ENCODE assay signal across 19 mouse cellular contexts in genomic region chr15:98149166-98149602, GRCm38 (mm10). TPM values are rescaled to one million over a fixed set of nuclear protein-coding genes. Genes with fewer than 3 reads are reported as not detected.
DNase-seq lines count a peak whose midpoint lies in the region; ATAC-seq and TF ChIP-seq lines count a peak whose summit lies in the region.
"Had no signal": no experiment of that assay in that cellular context is flagged by ENCODE, and none has a peak within 500 bp of the region (broad histone marks: within the 10 kb centered on the region; RNA-seq: fewer than 3 reads in every experiment).

No protein-coding gene starts in this region.

- peaks cover 6% of the 10 kb centered on the region; the same call in 1 of the 2 replicates for H3K4me1 ChIP-seq in embryonic facial prominence, embryonic 14.5 days (ENCODE audit: control insufficient read depth, insufficient read depth, low read length)
- H3K4me1 ChIP-seq in embryonic facial prominence, embryonic 10.5 days = peaks cover 23% of the 10 kb centered on the region
- peaks cover 7% of the 10 kb centered on the region; the same call in 1 of the 2 replicates for H3K4me1 ChIP-seq in lung, postnatal 0 days (ENCODE audit: insufficient read depth, low read depth, low read length)
- H3K4me1 ChIP-seq in lung, adult 2 months (ENCODE audit: control insufficient read depth, insufficient read depth, low read length) = peaks cover 8% of the 10 kb centered on the region
- peaks cover 21% of the 10 kb centered on the region for H3K4me1 ChIP-seq in heart, embryonic 12.5 days (replicated peaks)

- no peak overlapping the region for H3K4me2 ChIP-seq in embryonic facial prominence, embryonic 14.5 days (ENCODE audit: low read depth, low read length)
- H3K4me2 ChIP-seq in lung, postnatal 0 days (replicated peaks; ENCODE audit: low read depth, low read length) = no peak overlapping the region
- H3K4me2 ChIP-seq in heart, embryonic 12.5 days = peak overlapping the region; percentile 40
- H3K4me2 ChIP-seq: lung, embryonic 15.5 days had no signal

- WGBS in embryonic facial prominence, embryonic 14.5 days = 49% methylated on average over 10 of the region's 10 CpGs
- WGBS in embryonic facial prominence, embryonic 10.5 days = 78% methylated on average over 10 of the region's 10 CpGs
- WGBS in lung, postnatal 0 days = 38% methylated on average over 10 of the region's 10 CpGs
- WGBS in lung, adult 2 months = 48% methylated on average over 10 of the region's 10 CpGs
- WGBS in heart, embryonic 12.5 days = 32% methylated on average over 10 of the region's 10 CpGs

- DNase-seq in embryonic facial prominence, embryonic 14.5 days (ENCODE audit: low spot score) = peak; percentile 35
- DNase-seq in embryonic facial prominence, embryonic 10.5 days (ENCODE audit: low spot score) = no peak
- peak; percentile 27 for DNase-seq in lung, postnatal 0 days (ENCODE audit: low spot score)
- DNase-seq in lung, adult 2 months = no peak
- DNase-seq in heart, postnatal 4 days = peak; percentile 72
- DNase-seq in urinary bladder, postnatal 25 days (ENCODE audit: low spot score) = no peak
- no peak for DNase-seq in urinary bladder, adult 18-20 months (ENCODE audit: low spot score in 2 of 2)
- DNase-seq: kidney, postnatal 14 days; thymus, postnatal 14 days had no signal

- no peaks in the 10 kb centered on the region for H3K36me3 ChIP-seq in embryonic facial prominence, embryonic 14.5 days (ENCODE audit: control insufficient read depth, insufficient read depth, low read length)
- H3K36me3 ChIP-seq in embryonic facial prominence, embryonic 10.5 days (replicated peaks) = no peaks in the 10 kb centered on the region
- no peaks in the 10 kb centered on the region for H3K36me3 ChIP-seq in lung, postnatal 0 days (ENCODE audit: insufficient read depth, low read length)
- H3K36me3 ChIP-seq in heart, embryonic 12.5 days = no peaks in the 10 kb centered on the region
- H3K36me3 ChIP-seq: lung, embryonic 15.5 days had no signal

- no peaks in the 10 kb centered on the region for H3K9me3 ChIP-seq in embryonic facial prominence, embryonic 14.5 days (ENCODE audit: control insufficient read depth, low read length)
- no peaks in the 10 kb centered on the region for H3K9me3 ChIP-seq in embryonic facial prominence, embryonic 10.5 days
- H3K9me3 ChIP-seq in lung, postnatal 0 days (ENCODE audit: low read length) = no peaks in the 10 kb centered on the region
- H3K9me3 ChIP-seq in heart, embryonic 12.5 days (replicated peaks) = no peaks in the 10 kb centered on the region
- H3K9me3 ChIP-seq: lung, embryonic 15.5 days had no signal

- H3K9ac ChIP-seq in embryonic facial prominence, embryonic 14.5 days (ENCODE audit: low read depth, low read length) = no peak overlapping the region
- H3K9ac ChIP-seq in lung, postnatal 0 days (replicated peaks; ENCODE audit: low read depth) = no peak overlapping the region
- H3K9ac ChIP-seq in heart, embryonic 12.5 days = no peak overlapping the region
- H3K9ac ChIP-seq: lung, embryonic 15.5 days had no signal

- no peak overlapping the region for H3K27ac ChIP-seq in embryonic facial prominence, embryonic 14.5 days (replicated peaks; ENCODE audit: low read depth, low read length)
- H3K27ac ChIP-seq in embryonic facial prominence, embryonic 10.5 days (replicated peaks) = no peak overlapping the region
- H3K27ac ChIP-seq in lung, postnatal 0 days (ENCODE audit: low read length) = no peak overlapping the region
- peak overlapping the region; percentile 98 for H3K27ac ChIP-seq in heart, embryonic 12.5 days (ENCODE audit: poor library complexity, severe bottlenecking)
- H3K27ac ChIP-seq: lung, embryonic 15.5 days; stomach, postnatal 0 days had no signal

- TF ChIP-seq CTCF in lung, postnatal 0 days (IDR thresholded peaks at IDR 0.05) = no peak
- no peak for TF ChIP-seq CTCF in lung, adult 2 months (IDR thresholded peaks at IDR 0.05; ENCODE audit: insufficient read depth, low read length)

- TF ChIP-seq EP300 in lung, postnatal 0 days (IDR thresholded peaks at IDR 0.05) = no peak

- no peak overlapping the region for H3K4me3 ChIP-seq in embryonic facial prominence, embryonic 14.5 days (ENCODE audit: low read depth, low read length)
- no peak overlapping the region for H3K4me3 ChIP-seq in embryonic facial prominence, embryonic 10.5 days
- no peak overlapping the region for H3K4me3 ChIP-seq in lung, postnatal 0 days (ENCODE audit: low read depth, low read length)
- no peak overlapping the region for H3K4me3 ChIP-seq in lung, adult 2 months (replicated peaks; ENCODE audit: extremely low read depth, low read depth, low read length)
- no peak overlapping the region for H3K4me3 ChIP-seq in heart, embryonic 12.5 days
- H3K4me3 ChIP-seq: lung, embryonic 15.5 days had no signal

- TF ChIP-seq POLR2A in lung, adult 2 months (IDR thresholded peaks at IDR 0.05; ENCODE audit: borderline replicate concordance, extremely low read depth, low read depth, low read length) = no peak

- no peak; the same call in 1 of the 2 replicates for ATAC-seq in embryonic facial prominence, embryonic 14.5 days (ENCODE audit: low read depth)
- ATAC-seq in lung, postnatal 0 days = no peak
- peak; percentile 70 for ATAC-seq in heart, embryonic 12.5 days (ENCODE audit: insufficient number of reproducible peaks, low FRiP score)
- ATAC-seq: Patski had no signal

- no peaks in the 10 kb centered on the region for H3K27me3 ChIP-seq in embryonic facial prominence, embryonic 14.5 days (replicated peaks; ENCODE audit: control insufficient read depth, insufficient read depth, low read length)
- H3K27me3 ChIP-seq in embryonic facial prominence, embryonic 10.5 days (replicated peaks; ENCODE audit: low read depth, poor library complexity, severe bottlenecking) = no peaks in the 10 kb centered on the region
- H3K27me3 ChIP-seq in lung, postnatal 0 days (replicated peaks; ENCODE audit: insufficient read depth, low read length) = no peaks in the 10 kb centered on the region
- no peaks in the 10 kb centered on the region for H3K27me3 ChIP-seq in heart, embryonic 12.5 days (replicated peaks)
- H3K27me3 ChIP-seq: lung, embryonic 15.5 days; Patski had no signal

RNA-seq across cellular contexts. Expression of gene Asb8, which starts 16.2 kb away (rescaled TPM):
- polyA plus RNA-seq in embryonic facial prominence, embryonic 14.5 days (2014; fragmentation: Nextera tagmentation; extraction: Ambion mirVana) = 58.4 and 62.5 TPM in 2 replicates
- 38.0 and 43.2 TPM in 2 replicates for polyA plus RNA-seq in embryonic facial prominence, embryonic 10.5 days (2016; fragmentation: Nextera tagmentation; extraction: Ambion mirVana)
- 40.3 and 42.3 TPM in 2 replicates for polyA plus RNA-seq in lung, postnatal 0 days (2015; fragmentation: Nextera tagmentation; extraction: Ambion mirVana)
- polyA plus RNA-seq in lung, adult 2 months (2012; rRNA removed) = 32.0 and 40.0 TPM in 2 replicates
- polyA plus RNA-seq in heart, embryonic 12.5 days (2016; fragmentation: Nextera tagmentation; extraction: Ambion mirVana) = 76.2 and 78.9 TPM in 2 replicates
- 100 to 1,000 TPM in 1 of 2 experiments, 10 to 100 TPM in 1; 97.9 to 103 TPM for total RNA-seq in heart, postnatal 4 days (2021)

RNA-seq across cellular contexts. Expression of gene Ccdc184, which starts 17.8 kb away (rescaled TPM):
- polyA plus RNA-seq in embryonic facial prominence, embryonic 14.5 days (2014; fragmentation: Nextera tagmentation; extraction: Ambion mirVana) = 2.0 and 2.5 TPM in 2 replicates
- 2.1 and 2.5 TPM in 2 replicates for polyA plus RNA-seq in embryonic facial prominence, embryonic 10.5 days (2016; fragmentation: Nextera tagmentation; extraction: Ambion mirVana)
- polyA plus RNA-seq in lung, postnatal 0 days (2015; fragmentation: Nextera tagmentation; extraction: Ambion mirVana) = 0.04 and 0.07 TPM in 2 replicates
- 4.9 and 5.0 TPM in 2 replicates for polyA plus RNA-seq in lung, adult 2 months (2012; rRNA removed)
- 1.4 TPM in 2 replicates for polyA plus RNA-seq in heart, embryonic 12.5 days (2016; fragmentation: Nextera tagmentation; extraction: Ambion mirVana)
- total RNA-seq in heart, postnatal 4 days (2021) = under 1 TPM; 0.74 to 0.92 TPM
- total RNA-seq: liver, adult 2 months had no signal
- polyA plus RNA-seq: liver, adult 2 months; Patski had no signal

RNA-seq across cellular contexts. Expression of gene Olfr288, which starts 46.2 kb away (rescaled TPM):
- polyA plus RNA-seq in embryonic facial prominence, embryonic 14.5 days (2014; fragmentation: Nextera tagmentation; extraction: Ambion mirVana) = not detected in 2 replicates
- polyA plus RNA-seq in embryonic facial prominence, embryonic 10.5 days (2016; fragmentation: Nextera tagmentation; extraction: Ambion mirVana) = not detected in 2 replicates
- not detected in 2 replicates for polyA plus RNA-seq in lung, postnatal 0 days (2015; fragmentation: Nextera tagmentation; extraction: Ambion mirVana)
- not detected in 2 replicates for polyA plus RNA-seq in lung, adult 2 months (2012; rRNA removed)
- not detected in 2 replicates for polyA plus RNA-seq in heart, embryonic 12.5 days (2016; fragmentation: Nextera tagmentation; extraction: Ambion mirVana)
- not detected for total RNA-seq in heart, postnatal 4 days (2021)
- total RNA-seq: adrenal gland, postnatal 4 days; hematopoietic stem cell, adult 5-6 weeks; layer of hippocampus, postnatal 25 days; liver, adult 2 months had no signal
- polyA plus RNA-seq: embryonic facial prominence, embryonic 11.5 days; liver, adult 2 months; lung, embryonic 15.5 days; Patski; spleen, adult 2 months; stomach, postnatal 0 days had no signal

RNA-seq across cellular contexts. Expression of gene Senp1, which starts 55.6 kb away (rescaled TPM):
- 27.2 and 29.4 TPM in 2 replicates for polyA plus RNA-seq in embryonic facial prominence, embryonic 14.5 days (2014; fragmentation: Nextera tagmentation; extraction: Ambion mirVana)
- 46.6 and 47.3 TPM in 2 replicates for polyA plus RNA-seq in embryonic facial prominence, embryonic 10.5 days (2016; fragmentation: Nextera tagmentation; extraction: Ambion mirVana)
- 9.2 and 10.2 TPM in 2 replicates for polyA plus RNA-seq in lung, postnatal 0 days (2015; fragmentation: Nextera tagmentation; extraction: Ambion mirVana)
- 8.7 and 13.1 TPM in 2 replicates for polyA plus RNA-seq in lung, adult 2 months (2012; rRNA removed)
- 26.9 and 30.1 TPM in 2 replicates for polyA plus RNA-seq in heart, embryonic 12.5 days (2016; fragmentation: Nextera tagmentation; extraction: Ambion mirVana)
- total RNA-seq in heart, postnatal 4 days (2021) = 10 to 100 TPM; 23.5 to 27.2 TPM

RNA-seq across cellular contexts. Expression of gene Pfkm, which starts 56.8 kb away (rescaled TPM):
- polyA plus RNA-seq in embryonic facial prominence, embryonic 14.5 days (2014; fragmentation: Nextera tagmentation; extraction: Ambion mirVana) = 62.2 and 69.6 TPM in 2 replicates
- polyA plus RNA-seq in embryonic facial prominence, embryonic 10.5 days (2016; fragmentation: Nextera tagmentation; extraction: Ambion mirVana) = 36.6 and 39.8 TPM in 2 replicates
- polyA plus RNA-seq in lung, postnatal 0 days (2015; fragmentation: Nextera tagmentation; extraction: Ambion mirVana) = 12.8 and 15.5 TPM in 2 replicates
- polyA plus RNA-seq in lung, adult 2 months (2012; rRNA removed) = 19.8 and 54.0 TPM in 2 replicates
- 80.3 and 82.2 TPM in 2 replicates for polyA plus RNA-seq in heart, embryonic 12.5 days (2016; fragmentation: Nextera tagmentation; extraction: Ambion mirVana)
- total RNA-seq in heart, postnatal 4 days (2021) = 100 to 1,000 TPM; 413 to 425 TPM

Comparison
In these comparisons a context has a peak if more than half of its experiments do, and no peak if none do; other contexts are left out.
1. DNase-seq: peak in embryonic facial prominence, embryonic 14.5 days (single experiment), lung, postnatal 0 days (single experiment) and heart, postnatal 4 days (single experiment); none in embryonic facial prominence, embryonic 10.5 days (single experiment), lung, adult 2 months (single experiment), urinary bladder, postnatal 25 days (single experiment) and urinary bladder, adult 18-20 months (0 of 2).